Mouse (Mus musculus) heart, adult 9 months (tissue): ENCODE measurements around the gene Fam83e.
A peak's percentile ranks its signal among the peaks of the same experiment; 100 is the strongest.

ENCODE experiments used
- DNase-seq, 2 experiments: peaks; one replicate each; pipeline ENCODE4 v3.0.0; 2022; ENCODE audit warnings: low spot score in 2 of 2

The Fam83e gene

DNA sequence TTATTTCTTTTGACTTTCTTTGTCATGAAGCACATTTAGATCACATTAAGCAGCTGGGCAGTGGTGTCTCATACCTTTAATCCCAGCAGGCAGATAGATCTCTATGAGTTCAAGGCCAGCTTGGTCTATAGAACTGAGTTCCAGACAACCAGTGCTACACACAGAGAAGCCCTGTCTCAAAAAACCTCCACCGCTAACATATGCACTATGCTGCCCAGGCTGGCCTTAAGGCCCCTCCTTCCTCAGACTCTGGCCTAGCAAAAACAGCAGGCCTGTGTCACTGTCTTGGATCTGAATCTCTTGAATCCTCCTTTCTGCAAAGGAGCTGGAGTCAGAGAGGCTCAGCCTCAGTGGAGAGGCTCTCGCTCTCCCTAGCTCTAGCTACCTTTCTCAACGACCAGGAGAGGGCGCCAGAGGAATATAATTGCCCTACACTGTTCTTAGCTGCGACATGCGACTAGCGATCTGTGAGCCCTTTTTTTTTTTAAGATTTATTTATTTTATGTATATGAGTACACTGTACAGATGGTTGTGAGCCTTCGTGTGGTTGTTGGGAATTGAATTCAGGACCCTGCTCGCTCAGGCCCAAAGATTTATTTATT, 18.3 kb downstream of the Fam83e start:
- peak in 1 of 2 experiments; percentile 67 for DNase-seq

- no peak for DNase-seq
Observed at GRCm38 (mm10) chr7:45739820-45740219, 18.8 kb downstream of the Fam83e start.

DNA sequence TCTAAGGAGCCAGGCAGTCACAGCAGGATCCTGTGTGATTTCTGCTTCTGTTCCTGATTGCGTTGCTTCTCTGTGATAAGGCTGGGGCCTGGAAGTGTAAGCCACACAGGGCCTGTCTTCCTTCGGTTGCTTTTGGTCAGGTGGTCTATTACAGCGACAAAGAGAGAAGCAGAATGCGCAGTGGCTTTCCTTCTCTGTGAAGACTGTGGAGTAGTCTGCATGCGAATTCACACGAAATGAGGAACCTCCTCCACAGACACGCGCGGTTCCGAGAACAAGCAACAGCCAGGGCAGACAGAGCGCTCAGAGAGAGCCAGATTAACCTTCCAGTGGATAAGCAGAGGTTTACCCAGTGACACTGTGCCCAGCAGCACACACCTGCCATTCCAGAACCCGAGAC, 20.3 kb downstream of the Fam83e start:
- no peak for DNase-seq

DNA sequence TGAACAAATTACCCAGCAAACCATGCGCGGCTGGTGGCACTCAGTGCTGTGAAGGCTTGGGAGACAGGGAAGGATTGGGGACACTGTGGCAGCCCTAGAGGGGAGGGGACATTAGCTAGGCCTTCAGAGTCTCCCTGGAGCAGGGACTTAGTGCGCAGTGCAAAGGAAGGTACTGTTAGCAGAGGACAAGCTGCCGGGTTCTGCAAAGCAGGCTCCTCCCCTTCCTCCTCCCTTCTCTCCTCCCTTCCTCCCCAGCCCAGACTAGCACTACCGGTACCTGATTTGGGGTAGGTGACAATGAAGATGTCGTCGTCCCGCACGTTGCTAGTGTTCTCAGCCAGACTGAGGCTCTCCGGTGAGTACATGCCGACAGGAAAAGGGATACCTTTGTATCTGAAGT, 20.8 kb downstream of the Fam83e start:
- DNase-seq, result no peak

GRCm38 (mm10) chr7:45742338-45742737, 21.3 kb downstream of the Fam83e start:
- DNase-seq, result no peak

GRCm38 (mm10) chr7:45744387-45744786, 23.4 kb downstream of the Fam83e start:
- DNase-seq, result no peak

GRCm38 (mm10) chr7:45746518-45746917, 25.5 kb downstream of the Fam83e start:
- no peak for DNase-seq

DNA sequence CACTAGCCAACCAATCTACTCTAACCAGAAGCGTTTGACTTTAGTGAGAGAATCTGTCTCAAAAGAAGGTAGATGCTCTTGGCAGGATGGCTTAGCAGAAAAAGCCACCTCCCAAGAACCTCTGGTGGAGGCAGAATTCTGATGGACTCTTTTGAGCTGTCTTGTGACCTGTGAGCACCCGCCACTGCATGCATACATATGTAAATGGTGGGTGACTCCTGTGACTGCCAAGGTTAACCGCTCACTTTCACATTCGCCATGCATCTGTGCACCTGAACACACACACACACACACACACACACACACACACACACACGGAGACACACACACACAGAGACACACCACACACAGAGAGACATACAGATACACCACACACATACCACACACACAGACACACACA, 26.4 kb downstream of the Fam83e start:
- DNase-seq, result no peak

DNA sequence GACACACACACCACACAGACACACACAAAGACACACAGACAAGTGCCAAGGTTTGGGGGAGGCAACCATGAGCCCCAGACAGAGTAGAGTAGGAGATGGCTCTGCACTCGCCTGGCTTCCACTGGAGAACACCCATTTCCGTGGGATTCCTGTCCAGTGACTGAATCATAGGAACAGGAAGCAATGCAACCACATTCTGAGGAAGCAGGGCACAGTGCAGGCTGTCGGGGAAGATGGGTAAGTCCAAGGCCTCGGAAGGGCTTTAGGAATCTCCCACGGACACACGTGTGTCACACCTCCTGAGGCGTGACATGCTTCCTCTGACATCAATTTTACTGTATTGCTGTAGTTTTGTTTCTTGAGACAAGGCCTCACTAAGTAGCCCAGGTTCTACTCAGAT, 27.1 kb downstream of the Fam83e start:
- no peak for DNase-seq

- DNase-seq, result no peak
Observed at GRCm38 (mm10) chr7:45749401-45749800, 28.4 kb downstream of the Fam83e start.

- DNase-seq, result no peak
Observed at GRCm38 (mm10) chr7:45750162-45750561, 29.1 kb downstream of the Fam83e start.

DNA sequence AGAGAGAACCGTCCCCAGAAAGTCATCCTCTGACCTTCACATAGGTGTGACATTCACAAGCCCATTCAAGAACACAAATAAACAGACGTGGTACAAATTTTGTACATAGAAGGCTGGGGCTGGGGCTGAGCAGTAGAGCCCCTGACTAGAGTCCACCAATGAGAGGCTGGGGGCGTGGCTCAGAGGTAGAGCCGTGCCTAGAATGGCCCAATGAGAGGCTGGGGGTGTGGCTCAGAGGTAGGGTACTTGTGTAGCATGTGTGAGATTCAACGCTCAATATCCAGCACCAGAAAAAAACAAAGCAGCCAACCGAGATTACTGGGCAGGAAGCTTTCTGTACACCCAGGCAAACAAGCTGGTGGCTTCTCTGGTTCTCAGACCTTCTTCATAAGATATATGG, 34.7 kb downstream of the Fam83e start:
- no peak for DNase-seq

DNA sequence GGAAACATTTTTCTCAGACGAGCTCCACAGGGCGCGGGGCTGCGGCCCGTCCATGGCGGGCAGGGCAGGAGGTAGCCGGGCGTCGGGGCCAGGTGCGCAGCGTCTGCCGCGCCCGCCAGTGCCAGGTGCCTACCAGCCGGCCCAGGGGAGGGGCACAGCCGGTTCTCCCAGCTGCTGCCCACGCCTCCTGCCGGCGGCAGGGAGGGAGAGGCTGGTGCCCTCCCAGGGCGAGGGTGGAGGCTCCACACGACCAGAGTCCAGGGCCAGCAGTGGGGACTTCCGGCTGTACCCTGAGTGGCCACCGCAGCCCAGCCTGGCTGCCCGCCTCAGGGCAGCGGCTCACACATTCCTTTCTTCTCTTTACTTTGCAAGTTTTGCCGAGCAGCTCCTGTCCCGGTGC, 38.4 kb downstream of the Fam83e start:
- no peak for DNase-seq

DNA sequence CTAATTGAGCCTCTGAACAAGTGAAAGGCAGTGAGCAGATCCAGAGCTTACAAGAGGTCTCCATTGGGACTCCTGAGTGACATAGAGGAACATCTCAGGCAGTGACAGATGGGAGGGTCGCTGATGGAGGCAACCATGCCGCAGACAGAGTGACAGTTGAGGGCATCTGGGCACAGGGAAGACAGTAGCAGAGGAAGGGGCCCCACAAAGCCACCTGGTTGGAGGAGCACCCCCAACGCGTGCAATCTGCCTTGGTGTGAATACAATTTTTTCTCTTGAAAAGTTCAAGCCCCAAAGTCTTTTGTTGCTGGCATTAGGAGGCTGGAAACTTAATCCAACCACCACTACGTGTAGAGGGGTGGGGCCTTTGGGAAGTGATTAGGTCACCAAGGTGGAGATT, 39.1 kb downstream of the Fam83e start:
- DNase-seq, result no peak

DNA sequence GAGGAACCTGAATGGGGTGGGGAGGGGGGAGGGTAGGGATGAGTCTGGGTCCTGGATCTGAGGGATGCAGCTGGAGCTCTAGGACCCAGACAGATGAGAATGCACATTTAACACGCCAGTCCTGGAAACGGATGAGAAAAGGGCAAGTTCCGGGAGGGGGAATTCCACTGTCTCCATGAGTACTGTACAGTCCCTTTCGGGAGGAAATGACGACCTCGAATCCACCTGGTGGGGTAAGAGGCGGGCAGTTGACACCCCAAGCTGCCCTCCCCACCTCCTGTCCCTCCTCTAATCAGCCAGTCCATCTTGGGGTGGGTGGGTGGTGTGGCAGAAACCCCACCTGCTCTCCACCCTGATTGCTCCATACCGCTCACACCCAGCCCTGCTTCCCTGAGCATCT, 45.0 kb downstream of the Fam83e start:
- DNase-seq, result no peak

- DNase-seq, result no peak
Observed at GRCm38 (mm10) chr7:45766764-45767163, 45.8 kb downstream of the Fam83e start.

DNA sequence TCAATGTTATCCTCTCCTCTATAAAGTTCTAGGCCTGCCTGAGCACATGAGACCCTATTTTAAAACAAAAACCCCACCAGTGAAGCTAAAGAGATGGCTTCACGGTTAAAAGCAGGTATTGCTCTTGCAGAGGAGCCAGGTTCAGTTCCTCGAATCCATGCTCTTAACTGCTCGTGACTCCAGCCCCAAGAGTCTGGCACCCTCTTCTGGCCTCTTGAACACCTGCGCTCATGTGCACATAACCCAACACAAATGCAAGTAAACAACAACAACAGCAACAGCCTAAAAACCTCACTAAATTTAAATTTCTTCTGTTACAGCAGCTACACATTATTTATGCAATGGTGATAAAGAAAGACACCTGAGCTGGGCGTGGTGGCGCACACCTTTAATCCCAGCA, 46.5 kb downstream of the Fam83e start:
- DNase-seq, result no peak

GRCm38 (mm10) chr7:45770427-45771082, 49.5 kb downstream of the Fam83e start:
- no peak for DNase-seq

GRCm38 (mm10) chr7:45771101-45771500, 50.1 kb downstream of the Fam83e start:
- no peak for DNase-seq

- DNase-seq, result no peak
Observed at GRCm38 (mm10) chr7:45775237-45775636, 54.2 kb downstream of the Fam83e start.
